Mouse (Mus musculus) liver, embryonic 15.5 days (tissue): ENCODE results near the gene Tstd1. TPM values are rescaled to one million over a fixed set of nuclear protein-coding genes. Genes with fewer than 3 reads are reported as not detected.
A peak's percentile ranks its signal among the peaks of the same experiment; 100 is the strongest.

Source experiments
- ATAC-seq: fragments of 200-750 bp; cut with Nextera tagmentation; 2 replicates; pipeline ENCODE4 v1.8.0; 2017; ENCODE audit warnings: moderate number of reproducible peaks, mild to moderate bottlenecking, moderate library complexity; ENCODE audit not compliant: insufficient read depth
- H3K27ac ChIP-seq: fragments of 300-500 bp; sonication (generic); replicated peaks from 2 replicates; pipeline ENCODE4 v1.5.1; 2015; ENCODE audit warnings: mild to moderate bottlenecking, inconsistent platforms
- H3K27me3 ChIP-seq: fragments of 300-500 bp; sonication (generic); 2 replicates; pipeline ENCODE4 v1.6.1; 2015; ENCODE audit warnings: mild to moderate bottlenecking, inconsistent platforms
- H3K36me3 ChIP-seq: fragments of 300-500 bp; sonication (generic); replicated peaks from 2 replicates; pipeline ENCODE4 v1.6.1; 2015; ENCODE audit warnings: moderate library complexity, mild to moderate bottlenecking, inconsistent platforms
- H3K4me1 ChIP-seq: fragments of 300-500 bp; sonication (generic); replicated peaks from 2 replicates; pipeline ENCODE4 v1.6.1; 2015; ENCODE audit warnings: inconsistent platforms
- H3K4me2 ChIP-seq: fragments of 300-500 bp; sonication (generic); 2 replicates; pipeline ENCODE4 v1.6.1; 2015; ENCODE audit warnings: moderate library complexity, mild to moderate bottlenecking, inconsistent platforms
- H3K4me3 ChIP-seq: fragments of 300-500 bp; sonication (generic); replicated peaks from 2 replicates; pipeline ENCODE4 v1.5.1; 2015; ENCODE audit warnings: mild to moderate bottlenecking, inconsistent platforms
- H3K9ac ChIP-seq: fragments of 300-500 bp; sonication (generic); 2 replicates; pipeline ENCODE4 v1.6.1; 2015; ENCODE audit warnings: moderate library complexity, mild to moderate bottlenecking, inconsistent platforms
- H3K9me3 ChIP-seq: fragments of 300-500 bp; sonication (generic); replicated peaks from 2 replicates; pipeline ENCODE4 v1.6.1; 2016; ENCODE audit warnings: inconsistent platforms
- WGBS: fragments of 180-500 bp; shearing (Covaris S2); methylation state at CpG from one replicate; pipeline ENCODE4 v1.1.7; 2015; ENCODE audit warnings: mixed read lengths; ENCODE audit not compliant: insufficient replicate concordance; 5-methylcytosine and 5-hydroxymethylcytosine counted together
- polyA plus RNA-seq: library from polyadenylated mRNA; unstranded; fragments of >200 nt; fragmentation: Nextera tagmentation; extraction: Ambion mirVana; gene quantifications from 2 replicates; pipeline ENCODE4 v1.2.1, GENCODE M21; 2015

Gene Tstd1
- polyA plus RNA-seq, 1 experiment from 2014 or later: 2.1 TPM

- H3K9me3 ChIP-seq: no peaks in the 10 kb centered on the region
- peaks cover 11% of the 10 kb centered on the region for H3K4me1 ChIP-seq
- peaks cover 50% of the 10 kb centered on the region for H3K36me3 ChIP-seq
- no peak overlapping the region for H3K9ac ChIP-seq
- WGBS: 75% methylated on average over 12 of the region's 12 CpGs
- no peak for ATAC-seq
- no peak overlapping the region for H3K4me3 ChIP-seq
- no peak overlapping the region for H3K27ac ChIP-seq
- no peaks in the 10 kb centered on the region for H3K27me3 ChIP-seq
- H3K4me2 ChIP-seq: no peak overlapping the region
Observed at GRCm38 (mm10) chr1:171419291-171419882, 715 bp downstream of the Tstd1 start.

- no peak overlapping the region for H3K4me2 ChIP-seq
- WGBS: 72% methylated on average over 5 of the region's 5 CpGs
- peaks cover 8% of the 10 kb centered on the region; the same call in 1 of the 2 replicates for H3K4me1 ChIP-seq
- peaks cover 50% of the 10 kb centered on the region for H3K36me3 ChIP-seq
- no peak for ATAC-seq
- no peaks in the 10 kb centered on the region for H3K9me3 ChIP-seq
- no peak overlapping the region for H3K27ac ChIP-seq
- no peak overlapping the region for H3K4me3 ChIP-seq
- no peaks in the 10 kb centered on the region for H3K27me3 ChIP-seq
- H3K9ac ChIP-seq: no peak overlapping the region
Observed at GRCm38 (mm10) chr1:171419905-171420304, 1.2 kb downstream of the Tstd1 start.

- WGBS: 65% methylated on average over 8 of the region's 8 CpGs
- Histone ChIP-seq H3K4me3 (no peak overlapping the region), H3K4me1 (peaks cover 8% of the 10 kb centered on the region; the same call in 1 of the 2 replicates), H3K9ac (no peak overlapping the region), H3K36me3 (peaks cover 26% of the 10 kb centered on the region), H3K27me3 (no peaks in the 10 kb centered on the region), H3K9me3 (no peaks in the 10 kb centered on the region), H3K27ac (no peak overlapping the region), H3K4me2 (no peak overlapping the region)
- no peak; the same call in 1 of the 2 replicates for ATAC-seq
Observed at GRCm38 (mm10) chr1:171422504-171423095, 3.9 kb downstream of the Tstd1 start.

GRCm38 (mm10) chr1:171424638-171425037 is 6.0 kb downstream of the Tstd1 start:
- ATAC-seq: 0 out of 2 replicates have a peak, but pooled peaks have one; percentile 35
- Histone ChIP-seq H3K4me3 (0 out of 2 replicates have a peak overlapping the region, but pooled peaks have one; percentile 5), H3K36me3 (peaks cover 9% of the 10 kb centered on the region; the same call in 1 of the 2 replicates), H3K9ac (no peak overlapping the region), H3K27me3 (no peaks in the 10 kb centered on the region), H3K4me2 (peak overlapping the region; percentile 19), H3K4me1 (peaks cover 8% of the 10 kb centered on the region; the same call in 1 of the 2 replicates), H3K27ac (no peak overlapping the region), H3K9me3 (no peaks in the 10 kb centered on the region)
- 51% methylated on average over 5 of the region's 5 CpGs for WGBS

GRCm38 (mm10) chr1:171425126-171425525 is 6.5 kb downstream of the Tstd1 start:
- H3K4me2 ChIP-seq: peak overlapping the region; percentile 19
- H3K27ac ChIP-seq: peak overlapping the region; percentile 14; the same call in 1 of the 2 replicates
- H3K27me3 ChIP-seq: no peaks in the 10 kb centered on the region
- H3K9ac ChIP-seq: no peak overlapping the region
- H3K36me3 ChIP-seq: 0 out of 2 replicates have a peak, but pooled peaks cover 5% of the 10 kb centered on the region
- no peaks in the 10 kb centered on the region for H3K9me3 ChIP-seq
- H3K4me1 ChIP-seq: peaks cover 8% of the 10 kb centered on the region; the same call in 1 of the 2 replicates
- ATAC-seq: peak; percentile 52; the same call in 1 of the 2 replicates
- 0 out of 2 replicates have a peak overlapping the region, but pooled peaks have one; percentile 5 for H3K4me3 ChIP-seq
- 56% methylated on average over 4 of the region's 4 CpGs for WGBS

- Histone ChIP-seq H3K4me3 (no peak overlapping the region), H3K9me3 (no peaks in the 10 kb centered on the region), H3K36me3 (no peaks in the 10 kb centered on the region), H3K27me3 (peaks cover 11% of the 10 kb centered on the region), H3K27ac (no peak overlapping the region), H3K4me1 (peaks cover 9% of the 10 kb centered on the region), H3K9ac (no peak overlapping the region), H3K4me2 (no peak overlapping the region)
- ATAC-seq: no peak
- WGBS: 54% methylated on average over 5 of the region's 5 CpGs
Observed at GRCm38 (mm10) chr1:171432158-171432557, 13.5 kb downstream of the Tstd1 start.

- no peak overlapping the region for H3K27ac ChIP-seq
- H3K4me3 ChIP-seq: no peak overlapping the region
- H3K9ac ChIP-seq: no peak overlapping the region
- ATAC-seq: no peak
- H3K36me3 ChIP-seq: no peaks in the 10 kb centered on the region
- 45% methylated on average over 7 of the region's 7 CpGs for WGBS
- no peak overlapping the region for H3K4me2 ChIP-seq
- peaks cover 42% of the 10 kb centered on the region for H3K27me3 ChIP-seq
- H3K9me3 ChIP-seq: no peaks in the 10 kb centered on the region
- H3K4me1 ChIP-seq: peaks cover 20% of the 10 kb centered on the region
Observed at GRCm38 (mm10) chr1:171435288-171435814, 16.7 kb downstream of the Tstd1 start.

- no peak overlapping the region for H3K4me2 ChIP-seq
- ATAC-seq: no peak
- no peaks in the 10 kb centered on the region for H3K36me3 ChIP-seq
- peaks cover 23% of the 10 kb centered on the region for H3K4me1 ChIP-seq
- no peak overlapping the region for H3K9ac ChIP-seq
- 37% methylated on average over 1 of the region's 1 CpGs for WGBS
- peaks cover 47% of the 10 kb centered on the region for H3K27me3 ChIP-seq
- no peak overlapping the region for H3K27ac ChIP-seq
- no peaks in the 10 kb centered on the region for H3K9me3 ChIP-seq
- H3K4me3 ChIP-seq: no peak overlapping the region
Observed at GRCm38 (mm10) chr1:171435974-171436373, 17.3 kb downstream of the Tstd1 start.

- 2% methylated on average over 46 of the region's 46 CpGs for WGBS
- Histone ChIP-seq H3K27me3 (peaks cover 55% of the 10 kb centered on the region), H3K4me3 (peak within 1 kb of the TSS; percentile 58), H3K4me2 (peak within 1 kb of the TSS; percentile 58), H3K36me3 (no peaks in the 10 kb centered on the region), H3K27ac (peak within 1 kb of the TSS; percentile 73), H3K4me1 (peaks cover 28% of the 10 kb centered on the region), H3K9me3 (no peaks in the 10 kb centered on the region), H3K9ac (peak within 1 kb of the TSS; percentile 40)
- peak; percentile 84 for ATAC-seq
Observed at GRCm38 (mm10) chr1:171437264-171438013, 18.8 kb downstream of the Tstd1 start, which contains the start of gene F11r. Gene F11r, plus strand, starts transcription at chr1:171437535.

- H3K36me3 ChIP-seq: no peaks in the 10 kb centered on the region
- 3% methylated on average over 18 of the region's 18 CpGs for WGBS
- no peak for ATAC-seq
Observed at GRCm38 (mm10) chr1:171438014-171438670, 19.5 kb downstream of the Tstd1 start.

More at GRCm38 (mm10) chr1:171438014-171438670, 19.5 kb downstream of the Tstd1 start:
- Histone ChIP-seq H3K4me2 (peak overlapping the region; percentile 58), H3K4me3 (peak overlapping the region; percentile 58), H3K4me1 (peaks cover 28% of the 10 kb centered on the region), H3K27me3 (peaks cover 55% of the 10 kb centered on the region), H3K27ac (peak overlapping the region; percentile 73), H3K9me3 (no peaks in the 10 kb centered on the region), H3K9ac (peak overlapping the region; percentile 40)
